Mouse (Mus musculus): ENCODE measurements around the gene Faap100.
"Not testable (repeated sequence)": the region's sequence is repeated elsewhere in the genome, so short reads cannot be mapped to it uniquely, and the experiment has no call there.

Gene Faap100

GRCm38 (mm10) chr11:120376302-120377160 lies 2.0 kb downstream of the Faap100 start:
- in situ Hi-C loops (cut with MboI) = no loop called here

- in situ Hi-C loops (cut with MboI) = no loop called here
Observed at GRCm38 (mm10) chr11:120375324-120375723, 3.2 kb downstream of the Faap100 start.

GRCm38 (mm10) chr11:120373820-120374586 lies 4.6 kb downstream of the Faap100 start:
- in situ Hi-C loops (cut with MboI) = no loop called here

- in situ Hi-C loops (cut with MboI) = no loop called here
Observed at GRCm38 (mm10) chr11:120373025-120373424, 5.5 kb downstream of the Faap100 start.

- in situ Hi-C loops (cut with MboI) = no loop called here
Observed at GRCm38 (mm10) chr11:120369656-120370055, 8.9 kb downstream of the Faap100 start.

GRCm38 (mm10) chr11:120366443-120367027 lies 12.0 kb downstream of the Faap100 start:
- in situ Hi-C loops (cut with MboI) = no loop called here

GRCm38 (mm10) chr11:120362891-120363290 lies 15.7 kb downstream of the Faap100 start:
- in situ Hi-C loops (cut with MboI) = no loop called here

GRCm38 (mm10) chr11:120361295-120361694 lies 17.3 kb downstream of the Faap100 start, which contains the start of gene Fscn2:
Gene Fscn2, plus strand, starts transcription at chr11:120361534.
- in situ Hi-C loops (cut with MboI) = no loop called here

GRCm38 (mm10) chr11:120360755-120361154 lies 17.8 kb downstream of the Faap100 start:
- in situ Hi-C loops (cut with MboI) = no loop called here

- in situ Hi-C loops (cut with MboI) = no loop called here
Observed at GRCm38 (mm10) chr11:120360062-120360461, 18.5 kb downstream of the Faap100 start.

GRCm38 (mm10) chr11:120359391-120359790 lies 19.2 kb downstream of the Faap100 start:
- in situ Hi-C loops (cut with MboI) = no loop called here

GRCm38 (mm10) chr11:120357791-120358401 lies 20.7 kb downstream of the Faap100 start:
- in situ Hi-C loops (cut with MboI) = no loop called here

GRCm38 (mm10) chr11:120356900-120357299 lies 21.7 kb downstream of the Faap100 start:
- in situ Hi-C loops (cut with MboI) = no loop called here

GRCm38 (mm10) chr11:120356319-120356840 lies 22.2 kb downstream of the Faap100 start:
- in situ Hi-C loops (cut with MboI) = no loop called here

- in situ Hi-C loops (cut with MboI) = no loop called here
Observed at GRCm38 (mm10) chr11:120355277-120356039, 23.1 kb downstream of the Faap100 start.

GRCm38 (mm10) chr11:120354304-120355276 lies 24.0 kb downstream of the Faap100 start:
- in situ Hi-C loops (cut with MboI) = no loop called here

GRCm38 (mm10) chr11:120353500-120354303 lies 24.9 kb downstream of the Faap100 start:
- in situ Hi-C loops (cut with MboI) = no loop called here

GRCm38 (mm10) chr11:120352571-120353290 lies 25.8 kb downstream of the Faap100 start:
- in situ Hi-C loops (cut with MboI) = no loop called here

GRCm38 (mm10) chr11:120352093-120352350 lies 26.5 kb downstream of the Faap100 start:
- in situ Hi-C loops (cut with MboI) = not testable (repeated sequence)

All from mature B cell (primary cell).